Mouse (Mus musculus) liver, adult 2 months (tissue): ENCODE measurements around the gene Meis2.

Experiments
- CTCF ChIP-seq: fragments of 200-500 bp; IDR thresholded peaks from 2 replicates; pipeline ENCODE4 v1.5.1; 2011; ENCODE audit warnings: low read depth, low read length, control low read depth
- POLR2A ChIP-seq: fragments of 200-500 bp; IDR thresholded peaks from 2 replicates; pipeline ENCODE4 v1.6.1; 2011; ENCODE audit warnings: low read length, control low read depth; ENCODE audit not compliant: insufficient read depth; ENCODE audit errors: extremely low read depth

DNA sequence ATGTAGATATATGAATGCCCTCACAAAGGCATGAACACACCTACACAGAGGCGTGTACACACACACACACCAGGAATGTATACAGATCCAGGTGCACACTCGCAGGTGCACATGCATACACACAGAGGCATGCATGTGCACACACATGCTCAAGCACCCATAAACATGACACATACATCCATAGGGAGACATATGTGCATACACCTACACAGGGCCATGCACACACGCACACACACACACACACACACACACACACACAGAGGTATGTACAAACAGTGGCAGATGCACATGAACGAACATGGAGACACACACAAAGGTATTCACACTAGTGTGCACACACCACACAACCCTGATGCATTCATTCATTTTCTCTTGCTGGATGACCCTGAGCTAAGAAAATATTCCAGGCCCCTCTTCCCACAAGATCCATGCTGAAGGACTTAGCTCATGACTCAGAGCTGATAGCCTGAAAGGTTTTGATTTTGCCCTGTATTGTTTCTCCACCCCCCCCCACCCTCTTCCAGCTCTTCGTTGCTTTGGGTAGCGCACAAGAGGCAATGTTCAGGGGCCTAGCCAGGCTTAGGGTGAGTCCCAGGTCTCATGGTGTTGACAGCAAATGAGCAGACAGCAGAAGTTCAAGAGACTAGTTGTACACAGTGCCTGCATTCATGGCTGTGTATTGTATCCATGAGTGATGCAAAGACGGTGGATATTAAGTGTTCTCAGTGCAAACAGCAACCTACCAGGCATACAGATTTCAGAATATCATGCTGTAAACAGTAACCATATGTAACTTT is 116.8 kb downstream of the Meis2 start:
- TF ChIP-seq POLR2A (no peak), CTCF (no peak)
